In genomic region chr13:12394609-12395505, GRCm38 (mm10) we compare ENCODE assay signal across 1 mouse cellular context.
TF ChIP-seq lines count a peak whose summit lies in the region.

TSS of gene Heatr1 (plus strand) at chr13:12395027.

TF ChIP-seq in CH12.LX, 34 proteins besides CTCF, POLR2A, EP300 and RAD21 (continued from another document):
- TF ChIP-seq ZC3H11A (IDR thresholded peaks at IDR 0.05; ENCODE audit: low read depth, low read length), result no peak
- TF ChIP-seq HCFC1 (IDR thresholded peaks at IDR 0.05; ENCODE audit: low read depth, low read length), result peak; percentile 91
- no peak for TF ChIP-seq ZKSCAN1 (IDR thresholded peaks at IDR 0.05; ENCODE audit: borderline replicate concordance, low read depth, low read length)
- TF ChIP-seq MAX (IDR thresholded peaks at IDR 0.05; ENCODE audit: low read length), result peak; percentile 95
- TF ChIP-seq SMC3 (IDR thresholded peaks at IDR 0.05; ENCODE audit: low read depth, low read length), result no peak
